In the genomic region with DNA sequence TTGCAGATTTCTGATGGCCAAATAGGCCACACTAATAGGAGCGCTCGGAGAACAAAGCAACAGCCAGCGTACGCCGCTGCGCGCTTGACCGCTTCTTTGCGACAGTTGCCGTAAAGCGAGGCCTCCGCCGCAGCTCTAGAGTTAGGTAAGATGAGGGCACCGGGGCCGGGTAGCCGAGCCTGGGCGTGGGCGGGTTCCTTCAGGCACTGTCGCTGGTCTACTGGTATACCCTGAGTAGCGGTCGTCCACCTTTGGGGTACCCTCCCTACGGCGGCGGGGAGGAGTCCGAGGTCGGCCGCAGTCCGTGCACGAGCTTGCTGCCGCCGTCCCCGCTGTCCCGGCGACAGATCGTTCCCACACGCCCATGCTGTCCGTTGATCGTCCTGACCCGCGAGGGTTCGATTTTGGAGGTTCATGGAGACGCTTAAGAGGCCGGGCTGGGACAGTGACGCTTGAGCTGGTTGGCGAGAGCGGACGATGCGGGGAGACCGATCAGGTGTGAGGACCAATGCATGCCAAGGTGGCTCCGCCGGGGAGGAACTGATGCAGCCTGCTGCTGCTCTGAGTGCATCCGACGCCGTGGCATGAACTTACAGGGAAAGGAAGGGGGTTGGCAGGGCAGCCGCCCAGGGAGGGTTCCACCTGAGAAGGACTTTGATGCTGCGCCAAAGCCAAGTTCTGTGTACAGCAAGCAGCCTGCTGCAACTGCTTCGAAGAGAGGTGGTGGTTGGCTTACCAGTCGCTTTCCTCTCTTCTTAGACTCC, we compare ENCODE assay signal across 8 mouse cellular contexts. TPM values are rescaled to one million over a fixed set of nuclear protein-coding genes. Genes with fewer than 3 reads are reported as not detected.
A peak's percentile ranks its signal among the peaks of the same experiment; 100 is the strongest.
DNase-seq lines count a peak whose midpoint lies in the region; ATAC-seq and TF ChIP-seq lines count a peak whose summit lies in the region.

No protein-coding gene starts in this region.

- H3K27ac ChIP-seq in forebrain, embryonic 12.5 days, result peak overlapping the region; percentile 87
- peak overlapping the region; percentile 75 for H3K27ac ChIP-seq in heart, postnatal 0 days (ENCODE audit: low read depth)
- H3K27ac ChIP-seq in liver, embryonic 16.5 days (ENCODE audit: low read length), result peak overlapping the region; percentile 53
- H3K27ac ChIP-seq in neural tube, embryonic 13.5 days (replicated peaks), result peak overlapping the region; percentile 94
- peak overlapping the region; percentile 97 for H3K27ac ChIP-seq in testis, adult 2 months (ENCODE audit: control insufficient read depth, insufficient read depth, low read depth, low read length)

- H3K27me3 ChIP-seq in E14TG2a.4 (ENCODE audit: insufficient read depth, low read length), result 0 out of 2 replicates have a peak, but pooled peaks cover 2% of the 10 kb centered on the region
- no peaks in the 10 kb centered on the region for H3K27me3 ChIP-seq in forebrain, embryonic 12.5 days
- H3K27me3 ChIP-seq in heart, postnatal 0 days (ENCODE audit: control insufficient read depth, insufficient read depth, low read length), result no peaks in the 10 kb centered on the region
- no peaks in the 10 kb centered on the region for H3K27me3 ChIP-seq in liver, embryonic 16.5 days (ENCODE audit: control insufficient read depth, insufficient read depth, low read depth, low read length)
- H3K27me3 ChIP-seq in neural tube, embryonic 13.5 days, result no peaks in the 10 kb centered on the region
- no peaks in the 10 kb centered on the region for H3K27me3 ChIP-seq in testis, adult 2 months (ENCODE audit: control insufficient read depth, insufficient read depth, low read length)

- peak; percentile 89 for DNase-seq in c-Kit-positive CD71-positive TER-119-positive erythroid progenitor cells, embryonic 14.5 days (ENCODE audit: low spot score)
- peak; percentile 89 for DNase-seq in heart, postnatal 0 days (ENCODE audit: low spot score)
- peak; percentile 94 to 96 for DNase-seq in kidney, postnatal 4 days

- peaks cover 13% of the 10 kb centered on the region; the same call in 1 of the 2 replicates for H3K4me1 ChIP-seq in E14TG2a.4 (replicated peaks; ENCODE audit: low read depth, low read length)
- H3K4me1 ChIP-seq in forebrain, embryonic 12.5 days, result peaks cover 9% of the 10 kb centered on the region
- peaks cover 4% of the 10 kb centered on the region; the same call in 1 of the 2 replicates for H3K4me1 ChIP-seq in heart, postnatal 0 days (ENCODE audit: control insufficient read depth, insufficient read depth)
- H3K4me1 ChIP-seq in liver, embryonic 16.5 days (ENCODE audit: control insufficient read depth, low read depth, low read length), result peaks cover 6% of the 10 kb centered on the region
- peaks cover 15% of the 10 kb centered on the region for H3K4me1 ChIP-seq in neural tube, embryonic 13.5 days (replicated peaks)
- peaks cover 4% of the 10 kb centered on the region for H3K4me1 ChIP-seq in testis, adult 2 months (ENCODE audit: control insufficient read depth, insufficient read depth, low read length)

- WGBS in forebrain, embryonic 12.5 days, result 7% methylated on average over 58 of the region's 58 CpGs
- WGBS in heart, postnatal 0 days, result 9% methylated on average over 58 of the region's 58 CpGs
- 1% methylated on average over 58 of the region's 58 CpGs for WGBS in liver, embryonic 16.5 days (ENCODE audit: insufficient replicate concordance)
- WGBS in neural tube, embryonic 13.5 days, result 3% methylated on average over 58 of the region's 58 CpGs

- peak; percentile 96 for ATAC-seq in forebrain, embryonic 12.5 days (ENCODE audit: low FRiP score)
- ATAC-seq in heart, postnatal 0 days (ENCODE audit: insufficient read depth, low read depth), result peak; percentile 90
- peak; percentile 92 for ATAC-seq in liver, embryonic 16.5 days (ENCODE audit: low read depth)
- peak; percentile 95 for ATAC-seq in neural tube, embryonic 13.5 days (ENCODE audit: low read depth)

- TF ChIP-seq POLR2A in testis, adult 2 months (IDR thresholded peaks at IDR 0.05; ENCODE audit: control insufficient read depth, low read depth, low read length), result peak; percentile 88

- H3K9ac ChIP-seq in forebrain, embryonic 12.5 days, result peak overlapping the region; percentile 74
- peak overlapping the region; percentile 65 for H3K9ac ChIP-seq in heart, postnatal 0 days (replicated peaks; ENCODE audit: low read depth, low read length)
- peak overlapping the region; percentile 77 for H3K9ac ChIP-seq in liver, embryonic 16.5 days (ENCODE audit: low read depth, low read length)
- H3K9ac ChIP-seq in neural tube, embryonic 13.5 days, result peak overlapping the region; percentile 80

- peak overlapping the region; percentile 89 for H3K4me2 ChIP-seq in forebrain, embryonic 12.5 days
- peak overlapping the region; percentile 96 for H3K4me2 ChIP-seq in heart, postnatal 0 days (ENCODE audit: low read depth, low read length)
- H3K4me2 ChIP-seq in liver, embryonic 16.5 days (ENCODE audit: low read depth, low read length), result peak overlapping the region; percentile 89
- H3K4me2 ChIP-seq in neural tube, embryonic 13.5 days, result peak overlapping the region; percentile 73

- TF ChIP-seq EP300 in heart, postnatal 0 days (IDR thresholded peaks at IDR 0.05; ENCODE audit: low read depth), result no peak

- peak overlapping the region; percentile 98 for H3K4me3 ChIP-seq in E14TG2a.4 (replicated peaks; ENCODE audit: low read length)
- peak overlapping the region; percentile 72 for H3K4me3 ChIP-seq in forebrain, embryonic 12.5 days (replicated peaks)
- peak overlapping the region; percentile 70 for H3K4me3 ChIP-seq in heart, postnatal 0 days (ENCODE audit: low read depth, low read length)
- peak overlapping the region; percentile 72 for H3K4me3 ChIP-seq in liver, embryonic 16.5 days (ENCODE audit: low read depth, low read length)
- peak overlapping the region; percentile 78 for H3K4me3 ChIP-seq in neural tube, embryonic 13.5 days
- H3K4me3 ChIP-seq in testis, adult 2 months (ENCODE audit: control insufficient read depth, low read depth, low read length), result peak overlapping the region; percentile 98

- no peak for TF ChIP-seq CTCF in E14TG2a.4 (conservative IDR thresholded peaks at IDR 0.05; ENCODE audit: low read length)
- no peak for TF ChIP-seq CTCF in heart, postnatal 0 days (IDR thresholded peaks at IDR 0.05; ENCODE audit: low read depth)
- no peak for TF ChIP-seq CTCF in testis, adult 2 months (IDR thresholded peaks at IDR 0.05; ENCODE audit: control insufficient read depth, insufficient read depth, insufficient replicate concordance, low read depth, low read length)

- H3K36me3 ChIP-seq in E14TG2a.4 (ENCODE audit: insufficient read depth, low read length), result 0 out of 2 replicates have a peak, but pooled peaks cover 4% of the 10 kb centered on the region
- 0 out of 2 replicates have a peak, but pooled peaks cover 2% of the 10 kb centered on the region for H3K36me3 ChIP-seq in forebrain, embryonic 12.5 days (replicated peaks)
- H3K36me3 ChIP-seq in heart, postnatal 0 days (replicated peaks; ENCODE audit: control insufficient read depth, insufficient read depth, low read length), result no peaks in the 10 kb centered on the region
- no peaks in the 10 kb centered on the region for H3K36me3 ChIP-seq in liver, embryonic 16.5 days (ENCODE audit: control insufficient read depth, insufficient read depth)
- H3K36me3 ChIP-seq in neural tube, embryonic 13.5 days, result no peaks in the 10 kb centered on the region
- no peaks in the 10 kb centered on the region; the same call in 1 of the 2 replicates for H3K36me3 ChIP-seq in testis, adult 2 months (ENCODE audit: control insufficient read depth, insufficient read depth, low read length)

- no peaks in the 10 kb centered on the region for H3K9me3 ChIP-seq in E14TG2a.4 (ENCODE audit: low read length)
- H3K9me3 ChIP-seq in forebrain, embryonic 12.5 days, result no peaks in the 10 kb centered on the region
- no peaks in the 10 kb centered on the region for H3K9me3 ChIP-seq in heart, postnatal 0 days (replicated peaks; ENCODE audit: control insufficient read depth, low read length)
- H3K9me3 ChIP-seq in liver, embryonic 16.5 days (replicated peaks; ENCODE audit: control insufficient read depth, low read length), result no peaks in the 10 kb centered on the region
- no peaks in the 10 kb centered on the region for H3K9me3 ChIP-seq in neural tube, embryonic 13.5 days

RNA-seq across cellular contexts. Expression of a gene that starts 0.4 kb away (rescaled TPM):
- 21.8 and 22.7 TPM in 2 replicates for polyA plus RNA-seq in forebrain, embryonic 12.5 days (2016; fragmentation: Nextera tagmentation; extraction: Ambion mirVana)
- 6.9 and 7.2 TPM in 2 replicates for total RNA-seq in heart, postnatal 0 days (2014; rRNA removed; ENCODE audit: low replicate concordance)
- polyA plus RNA-seq in heart, postnatal 0 days (2015; fragmentation: Nextera tagmentation; extraction: Ambion mirVana), result 10.6 and 12.8 TPM in 2 replicates
- polyA plus RNA-seq in liver, embryonic 16.5 days (2015; fragmentation: Nextera tagmentation; extraction: Ambion mirVana), result 3.4 and 3.6 TPM in 2 replicates
- polyA plus RNA-seq in neural tube, embryonic 13.5 days (2015; fragmentation: Nextera tagmentation; extraction: Ambion mirVana), result 23.1 and 23.6 TPM in 2 replicates
- 13.4 and 17.7 TPM in 2 replicates for polyA plus RNA-seq in testis, adult 2 months (2012; rRNA removed)

Comparison
In these comparisons a context has a peak if more than half of its experiments do, and no peak if none do; other contexts are left out.
1. Peak in every context shown above with its lines: DNase-seq, ATAC-seq, H3K4me3 ChIP-seq and H3K27ac ChIP-seq.